Mouse (Mus musculus) liver, adult 2 months (tissue): ENCODE data around the gene Eml2.

Experiments used
- CTCF ChIP-seq: fragments of 200-500 bp; IDR thresholded peaks from 2 replicates; pipeline ENCODE4 v1.5.1; 2011; ENCODE audit warnings: low read depth, low read length, control low read depth
- POLR2A ChIP-seq: fragments of 200-500 bp; IDR thresholded peaks from 2 replicates; pipeline ENCODE4 v1.6.1; 2011; ENCODE audit warnings: low read length, control low read depth; ENCODE audit not compliant: insufficient read depth; ENCODE audit errors: extremely low read depth

- TF ChIP-seq CTCF = no peak
- no peak for TF ChIP-seq POLR2A
Measured at GRCm38 (mm10) chr7:19158601-19159000, 17.6 kb upstream of the Eml2 start.
